ENCODE assay signal across 8 mouse cellular contexts in the genomic region with DNA sequence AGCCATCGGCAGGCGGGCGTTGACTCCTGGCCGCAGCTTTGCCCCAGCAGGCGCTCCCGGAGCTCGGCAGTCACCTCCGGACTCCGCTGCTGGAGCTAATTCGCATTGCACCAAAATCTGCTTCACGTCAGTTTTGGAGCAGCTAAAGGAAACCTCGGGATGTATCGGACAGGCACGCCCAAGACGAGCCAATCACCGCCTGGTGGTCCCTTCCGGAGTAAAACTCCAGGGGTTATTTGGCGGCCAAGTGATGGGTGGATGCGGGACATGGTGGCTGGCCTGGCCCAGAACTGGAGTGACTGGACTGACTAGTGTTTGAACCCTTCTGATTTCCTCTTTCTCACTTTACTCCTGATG. TPM values are rescaled to one million over a fixed set of nuclear protein-coding genes. Genes with fewer than 3 reads are reported as not detected.
DNase-seq lines count a peak whose midpoint lies in the region; ATAC-seq and TF ChIP-seq lines count a peak whose summit lies in the region.

No protein-coding gene starts in this region.

- no peak for TF ChIP-seq CTCF in bone marrow macrophage, adult 2 months (IDR thresholded peaks at IDR 0.05; ENCODE audit: low read depth, low read length)

- ATAC-seq in kidney, embryonic 14.5 days (ENCODE audit: low FRiP score, low TSS enrichment) = no peak; the same call in none of the 2 replicates
- ATAC-seq in midbrain, embryonic 13.5 days = peak; percentile 43; the same call in 1 of the 2 replicates

- H3K36me3 ChIP-seq in kidney, embryonic 14.5 days (ENCODE audit: control insufficient read depth, insufficient read depth, low read length) = no peaks in the 10 kb centered on the region
- H3K36me3 ChIP-seq in hindbrain, embryonic 10.5 days = no peaks in the 10 kb centered on the region
- no peaks in the 10 kb centered on the region for H3K36me3 ChIP-seq in midbrain, embryonic 13.5 days

- no peak for TF ChIP-seq POLR2A in bone marrow macrophage, adult 2 months (IDR thresholded peaks at IDR 0.05; ENCODE audit: borderline replicate concordance, low read depth, low read length)

- peaks cover 3% of the 10 kb centered on the region; the same call in 1 of the 2 replicates for H3K9me3 ChIP-seq in kidney, embryonic 14.5 days (ENCODE audit: control insufficient read depth, low read length)
- H3K9me3 ChIP-seq in hindbrain, embryonic 10.5 days = peaks cover 8% of the 10 kb centered on the region
- 0 out of 2 replicates have a peak, but pooled peaks cover 10% of the 10 kb centered on the region for H3K9me3 ChIP-seq in midbrain, embryonic 13.5 days

- under 1% methylated on average over 19 of the region's 19 CpGs for WGBS in kidney, embryonic 14.5 days
- under 1% methylated on average over 19 of the region's 19 CpGs for WGBS in hindbrain, embryonic 10.5 days
- under 1% methylated on average over 19 of the region's 19 CpGs for WGBS in midbrain, embryonic 13.5 days

- H3K27ac ChIP-seq in kidney, embryonic 14.5 days (ENCODE audit: low read depth, low read length) = no peak overlapping the region
- no peak overlapping the region for H3K27ac ChIP-seq in bone marrow macrophage, adult 2 months (ENCODE audit: insufficient read depth, low read depth, low read length)
- H3K27ac ChIP-seq in hindbrain, embryonic 10.5 days = peak overlapping the region; percentile 81
- H3K27ac ChIP-seq in midbrain, embryonic 13.5 days = no peak overlapping the region

- peak overlapping the region; percentile 67 for H3K4me3 ChIP-seq in kidney, embryonic 14.5 days (ENCODE audit: low read length)
- peak overlapping the region; percentile 83 for H3K4me3 ChIP-seq in bone marrow macrophage, adult 2 months (ENCODE audit: insufficient read depth, low read length)
- H3K4me3 ChIP-seq in hindbrain, embryonic 10.5 days = peak overlapping the region; percentile 71
- H3K4me3 ChIP-seq in midbrain, embryonic 13.5 days (replicated peaks) = peak overlapping the region; percentile 58

- H3K27me3 ChIP-seq in kidney, embryonic 14.5 days (ENCODE audit: control insufficient read depth, insufficient read depth, low read length) = peaks cover 13% of the 10 kb centered on the region
- H3K27me3 ChIP-seq in hindbrain, embryonic 10.5 days (ENCODE audit: insufficient read depth, poor library complexity, severe bottlenecking) = peaks cover 44% of the 10 kb centered on the region
- peaks cover 21% of the 10 kb centered on the region for H3K27me3 ChIP-seq in midbrain, embryonic 13.5 days

- H3K4me1 ChIP-seq in kidney, embryonic 14.5 days (ENCODE audit: control insufficient read depth, insufficient read depth, low read length) = peaks cover 5% of the 10 kb centered on the region; the same call in 1 of the 2 replicates
- H3K4me1 ChIP-seq in bone marrow macrophage, adult 2 months (ENCODE audit: control insufficient read depth, insufficient read depth, low read length) = peaks cover 21% of the 10 kb centered on the region
- H3K4me1 ChIP-seq in hindbrain, embryonic 10.5 days (replicated peaks) = peaks cover 26% of the 10 kb centered on the region
- H3K4me1 ChIP-seq in midbrain, embryonic 13.5 days (replicated peaks) = peaks cover 20% of the 10 kb centered on the region

- peak overlapping the region; percentile 96 for H3K4me2 ChIP-seq in kidney, embryonic 14.5 days (replicated peaks; ENCODE audit: low read depth, low read length)
- H3K4me2 ChIP-seq in midbrain, embryonic 13.5 days (replicated peaks) = peak overlapping the region; percentile 86

- H3K9ac ChIP-seq in kidney, embryonic 14.5 days (ENCODE audit: low read depth, low read length) = peak overlapping the region; percentile 56; the same call in 1 of the 2 replicates
- H3K9ac ChIP-seq in midbrain, embryonic 13.5 days (replicated peaks) = peak overlapping the region; percentile 72

- no peak for DNase-seq in kidney, postnatal 25 days
- no peak for DNase-seq in hindbrain, embryonic 10.5 days (ENCODE audit: low spot score)
- no peak for DNase-seq in layer of hippocampus, postnatal 14 days (ENCODE audit: low spot score in 2 of 2)
- no peak for DNase-seq in adrenal gland, postnatal 36 days
- no peak for DNase-seq in urinary bladder, adult 18-20 months (ENCODE audit: low spot score in 2 of 2)

RNA-seq across cellular contexts. Expression of a gene that starts 0.7 kb away (rescaled TPM):
- polyA plus RNA-seq in kidney, embryonic 14.5 days (2014; fragmentation: Nextera tagmentation; extraction: Ambion mirVana) = 1.3 and 2.4 TPM in 2 replicates
- 56.2 and 62.0 TPM in 2 replicates for polyA plus RNA-seq in bone marrow macrophage, adult 2 months (2012; ENCODE audit: insufficient read depth, insufficient read length, missing spikeins)
- 1.3 and 1.8 TPM in 2 replicates for polyA plus RNA-seq in hindbrain, embryonic 10.5 days (2016; fragmentation: Nextera tagmentation; extraction: Ambion mirVana)
- 3.5 and 3.9 TPM in 2 replicates for polyA plus RNA-seq in midbrain, embryonic 13.5 days (2015; fragmentation: Nextera tagmentation; extraction: Ambion mirVana)
- 100 to 1,000 TPM; 146 to 147 TPM for total RNA-seq in layer of hippocampus, postnatal 14 days (2021)
- total RNA-seq in adrenal gland, postnatal 36 days (2021) = 1 to 10 TPM; 6.6 TPM

Comparison
In these comparisons a context has a peak if more than half of its experiments do, and no peak if none do; other contexts are left out.
1. RNA of a gene that starts 0.7 kb away (polyA plus RNA-seq): 56.2 to 62.0 TPM in bone marrow macrophage, adult 2 months; 3.5 to 3.9 TPM in midbrain, embryonic 13.5 days, 1.3 to 2.4 TPM in kidney, embryonic 14.5 days and 1.3 to 1.8 TPM in hindbrain, embryonic 10.5 days; every median in the first group is over 10 times any median in the second.
2. Peak in every context shown above with its lines, with median percentiles within 50 percentile points of each other: H3K4me3 ChIP-seq.